Mouse (Mus musculus) adrenal gland (tissue): ENCODE results near the gene Tns2.

ENCODE experiments used
- intact Hi-C: fragments of 180-260 bp; cut with DNase I; formaldehyde crosslinking; loops from one replicate; pipeline ENCODE4 v1.15.1; 2025

Gene Tns2

DNA sequence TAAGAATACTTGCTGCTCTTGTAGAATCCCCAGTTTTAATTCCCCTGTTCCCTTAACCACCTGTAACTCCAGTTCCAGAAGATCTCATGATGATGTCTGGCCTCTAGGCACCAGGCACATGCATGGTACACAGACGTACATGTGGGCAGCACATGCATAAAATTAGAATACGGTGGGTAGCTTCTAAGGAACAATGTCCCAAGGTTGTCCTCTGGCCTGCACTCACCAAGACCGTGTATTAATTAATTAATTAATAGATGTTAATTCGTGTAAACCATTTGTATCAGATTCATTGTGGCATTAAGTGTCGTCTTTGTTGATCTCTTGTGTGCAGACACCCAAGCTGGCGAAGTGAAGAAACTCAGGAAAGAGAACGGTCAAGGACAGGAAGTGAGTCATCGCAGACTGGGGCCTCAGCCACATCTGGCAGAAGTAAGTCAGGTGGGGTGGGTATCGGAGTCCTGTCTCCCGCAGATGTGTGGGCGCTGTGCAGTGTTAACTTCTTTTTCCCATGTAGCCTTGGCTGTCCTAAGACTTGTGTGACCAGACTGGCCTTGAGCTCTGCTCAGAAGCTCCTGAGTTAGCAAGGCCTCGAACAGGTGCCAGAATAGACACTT, 9.0 kb upstream of the Tns2 start:
- intact Hi-C loops = no loop called here

DNA sequence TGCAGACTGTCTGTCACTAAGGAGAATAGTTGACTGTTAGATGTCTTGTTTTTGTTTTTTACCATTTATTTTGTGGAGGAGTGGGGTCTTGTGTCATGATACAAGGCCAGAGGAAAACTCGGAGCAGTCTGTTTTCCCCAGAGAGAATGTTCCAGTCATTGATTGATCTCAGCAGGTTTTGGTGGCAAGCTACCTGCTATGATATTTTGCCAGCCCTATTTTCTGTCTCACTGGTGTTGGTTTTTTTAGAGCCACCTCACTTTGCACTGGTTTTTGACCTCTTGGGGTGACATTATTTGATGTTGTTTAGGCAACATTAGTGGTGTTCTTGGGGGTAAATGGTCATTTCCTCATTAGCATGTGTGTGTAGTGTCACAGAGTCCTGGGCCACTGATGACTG, 8.5 kb upstream of the Tns2 start:
- intact Hi-C loops = no loop called here

- intact Hi-C loops = no loop called here
Observed at GRCm38 (mm10) chr15:102092222-102092621, 8.0 kb upstream of the Tns2 start.

DNA sequence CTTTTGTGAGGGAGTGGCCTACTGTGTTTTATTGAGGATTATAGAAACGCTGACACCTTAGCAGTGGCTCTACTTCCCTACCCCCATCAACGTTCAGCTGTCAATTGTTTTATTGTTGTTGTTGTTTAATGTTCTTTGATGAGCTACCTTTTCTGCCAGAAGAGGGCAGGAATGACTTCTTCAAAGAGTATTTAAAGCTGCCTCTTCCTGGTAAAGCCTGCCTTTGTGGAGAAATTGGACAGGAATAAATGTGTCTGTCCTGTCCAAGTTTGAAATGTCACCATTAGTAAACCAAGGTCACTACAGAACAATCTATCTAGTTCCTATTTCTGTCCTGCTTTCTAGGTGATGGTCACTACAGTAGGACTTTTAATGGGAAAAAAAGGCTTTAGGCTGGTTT, 6.1 kb upstream of the Tns2 start:
- intact Hi-C loops = no loop called here

DNA sequence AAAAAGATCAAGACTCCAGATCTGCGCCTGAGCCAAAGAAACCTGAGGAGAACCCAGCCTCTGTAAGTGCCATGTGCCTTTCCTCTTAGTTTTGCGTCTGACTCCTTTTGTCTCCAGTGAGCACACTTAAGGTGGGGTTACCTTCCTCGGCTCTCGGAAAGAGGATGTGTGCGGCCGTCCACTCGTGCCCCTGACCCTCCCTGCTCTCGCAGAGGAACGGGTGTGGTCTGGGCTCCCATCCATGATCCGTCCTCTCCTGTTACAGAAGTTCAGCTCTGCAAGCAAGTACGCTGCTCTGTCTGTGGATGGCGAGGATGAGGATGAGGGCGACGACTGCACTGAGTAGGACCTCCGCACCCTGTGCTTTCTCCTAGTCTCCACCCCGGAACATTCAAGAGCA, 5.2 kb upstream of the Tns2 start:
- intact Hi-C loops = no loop called here

GRCm38 (mm10) chr15:102097147-102097915, 2.9 kb upstream of the Tns2 start:
- intact Hi-C loops = no loop called here

DNA sequence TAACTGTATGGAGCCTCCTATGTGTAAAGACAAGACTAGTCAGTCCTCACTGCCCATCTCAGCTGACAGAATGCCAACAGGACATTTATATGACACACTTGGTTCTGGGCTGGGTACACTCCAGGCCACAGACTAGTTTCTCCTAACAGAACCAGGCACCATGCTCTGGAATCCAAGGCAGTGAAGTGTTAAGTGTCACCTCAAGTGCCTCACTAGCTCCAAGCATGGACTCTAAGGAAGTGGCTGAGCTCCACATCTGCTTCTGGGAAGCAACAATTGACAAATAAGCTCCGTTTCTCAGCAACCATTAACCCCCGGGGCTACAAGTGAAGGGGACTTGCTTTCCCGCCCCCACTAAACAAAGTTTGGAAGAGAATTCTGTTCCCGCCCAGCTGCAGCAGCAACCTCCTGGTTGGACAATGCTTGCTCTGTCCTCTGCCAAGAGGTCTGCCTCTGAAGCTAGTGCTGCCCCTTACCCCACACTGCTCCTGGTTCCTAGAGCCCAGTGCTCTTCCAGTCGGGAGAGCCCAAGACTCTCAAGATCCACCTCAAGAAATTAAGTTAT, 2.1 kb upstream of the Tns2 start:
- intact Hi-C loops = no loop called here

- intact Hi-C loops = no loop called here
Observed at GRCm38 (mm10) chr15:102099260-102099659, 953 bp upstream of the Tns2 start.

GRCm38 (mm10) chr15:102099771-102100160, 447 bp upstream of the Tns2 start:
- intact Hi-C loops = no loop called here

GRCm38 (mm10) chr15:102100996-102101671, 921 bp downstream of the Tns2 start:
- intact Hi-C loops = no loop called here

DNA sequence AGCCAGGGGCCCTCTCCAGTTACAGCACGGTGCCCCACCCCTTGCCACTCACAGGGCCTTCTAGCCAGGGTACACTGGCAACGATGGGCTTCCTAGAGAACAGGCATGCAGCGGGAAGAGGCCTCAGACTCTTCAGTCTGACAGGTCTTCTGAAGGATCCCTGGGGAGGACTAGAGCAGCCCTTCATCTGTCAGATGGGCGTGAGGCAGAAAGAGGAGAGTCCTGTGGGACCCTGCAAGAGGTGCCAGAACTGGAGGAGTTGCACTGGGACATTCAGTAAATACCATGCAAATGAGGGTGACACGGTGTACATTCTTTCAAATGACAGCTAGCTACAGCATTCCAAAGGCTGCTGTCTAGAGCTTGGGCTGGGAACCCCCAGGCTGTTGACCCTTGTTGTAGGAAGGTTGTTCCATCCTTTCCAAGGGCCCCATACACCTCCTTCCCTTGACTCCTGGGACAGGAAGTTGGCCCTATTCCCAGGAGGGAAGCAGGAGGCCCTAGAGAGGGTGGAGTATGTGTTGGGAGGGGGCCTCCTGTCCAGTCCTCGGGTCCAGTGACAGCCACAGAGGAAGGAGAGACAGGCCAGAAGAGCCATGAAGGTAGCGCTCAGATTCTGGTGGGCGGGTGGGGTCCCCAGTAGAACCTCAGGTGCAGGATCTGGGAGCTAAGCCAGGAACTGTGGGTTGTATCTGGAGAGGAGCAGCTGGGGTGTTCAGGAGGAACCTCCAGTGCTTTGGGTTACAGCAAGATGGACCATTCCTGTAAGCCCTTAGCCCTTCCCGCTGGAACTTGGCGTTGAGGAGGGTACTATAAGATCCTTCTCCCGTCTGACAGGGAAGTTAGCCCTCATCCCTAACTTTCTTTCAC, 1.7 kb downstream of the Tns2 start:
- intact Hi-C loops = no loop called here

DNA sequence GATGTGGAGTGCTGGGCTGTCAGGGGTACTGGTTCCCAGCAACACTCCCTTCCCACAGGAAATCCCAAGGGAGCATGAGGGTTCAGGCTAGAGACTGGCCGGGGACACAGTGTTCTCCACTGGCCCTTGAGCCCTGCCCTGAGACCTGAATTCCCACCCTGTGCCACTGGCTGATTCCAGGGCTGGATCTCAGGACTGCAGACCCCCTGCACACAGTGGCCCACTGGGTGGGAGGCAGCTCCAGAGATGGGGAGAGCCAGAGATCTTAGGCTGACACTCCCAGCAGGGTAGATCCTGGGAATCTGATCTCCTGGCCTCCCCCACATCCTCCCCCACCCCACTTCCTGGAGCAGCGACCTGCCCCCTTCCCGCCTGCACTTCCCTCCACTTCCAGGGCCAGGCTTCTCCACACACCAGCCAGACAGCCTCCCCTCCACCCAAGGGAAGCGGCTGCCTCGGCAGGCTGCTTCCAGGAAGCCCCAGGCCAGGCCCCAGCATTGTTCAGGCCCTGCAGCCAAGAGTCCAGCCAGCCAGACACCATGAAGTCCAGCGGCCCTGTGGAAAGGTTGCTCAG, 2.4 kb downstream of the Tns2 start:
- intact Hi-C loops = no loop called here

- intact Hi-C loops = no loop called here
Observed at GRCm38 (mm10) chr15:102103371-102103946, 3.2 kb downstream of the Tns2 start.

DNA sequence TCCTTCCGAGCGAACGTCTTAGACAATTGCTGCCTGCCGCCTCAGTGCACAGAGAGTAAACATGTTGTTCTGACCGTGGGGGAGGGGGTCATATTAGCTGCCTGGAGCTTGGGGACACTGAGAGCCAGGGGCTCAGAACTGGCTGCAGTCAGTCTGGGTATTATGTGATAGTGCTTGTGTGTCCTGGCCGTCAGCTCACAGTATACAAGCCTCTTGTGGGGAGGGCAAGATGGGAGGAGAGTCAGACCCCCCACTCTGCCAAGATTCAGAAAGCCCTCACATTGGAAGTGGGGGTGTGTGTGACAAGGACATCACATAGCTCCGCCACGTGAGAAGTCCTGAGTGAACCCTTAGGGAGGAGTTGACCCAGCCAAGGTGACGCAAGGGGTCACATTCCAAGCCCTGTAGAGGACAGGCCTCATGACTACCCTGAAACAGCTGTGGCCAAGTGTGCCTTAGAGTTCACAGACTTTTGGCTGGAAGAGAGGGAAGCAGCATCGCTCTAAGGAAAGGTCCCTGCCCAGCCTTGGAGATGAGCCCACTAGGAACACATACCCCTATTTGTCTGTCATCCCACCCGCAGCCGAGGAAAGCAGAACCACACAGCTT, 3.8 kb downstream of the Tns2 start:
- intact Hi-C loops = no loop called here

DNA sequence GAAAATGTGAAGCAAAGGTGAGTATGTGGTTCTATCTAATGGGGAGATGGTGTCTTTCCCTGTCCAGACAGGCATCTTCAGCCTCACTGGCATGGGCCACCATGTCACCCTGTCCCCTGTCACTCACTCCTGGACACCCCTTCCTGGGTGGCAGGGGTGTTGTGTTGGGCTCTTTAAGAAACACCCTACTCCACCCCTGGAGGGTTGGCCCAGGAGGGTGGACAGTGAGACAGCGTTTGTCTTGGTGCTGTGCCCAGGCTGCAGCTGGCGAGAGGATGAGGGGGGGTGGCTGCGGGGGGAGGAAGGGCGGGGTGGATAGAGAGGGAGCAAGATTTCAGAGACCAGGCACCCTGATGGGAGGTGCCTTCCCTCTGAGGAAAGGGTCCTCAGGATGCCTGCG, 5.1 kb downstream of the Tns2 start:
- intact Hi-C loops = loop anchor here (5.0 kb wide), 2 partner anchors 42 to 117 kb away; no protein-coding TSS in a partner anchor

DNA sequence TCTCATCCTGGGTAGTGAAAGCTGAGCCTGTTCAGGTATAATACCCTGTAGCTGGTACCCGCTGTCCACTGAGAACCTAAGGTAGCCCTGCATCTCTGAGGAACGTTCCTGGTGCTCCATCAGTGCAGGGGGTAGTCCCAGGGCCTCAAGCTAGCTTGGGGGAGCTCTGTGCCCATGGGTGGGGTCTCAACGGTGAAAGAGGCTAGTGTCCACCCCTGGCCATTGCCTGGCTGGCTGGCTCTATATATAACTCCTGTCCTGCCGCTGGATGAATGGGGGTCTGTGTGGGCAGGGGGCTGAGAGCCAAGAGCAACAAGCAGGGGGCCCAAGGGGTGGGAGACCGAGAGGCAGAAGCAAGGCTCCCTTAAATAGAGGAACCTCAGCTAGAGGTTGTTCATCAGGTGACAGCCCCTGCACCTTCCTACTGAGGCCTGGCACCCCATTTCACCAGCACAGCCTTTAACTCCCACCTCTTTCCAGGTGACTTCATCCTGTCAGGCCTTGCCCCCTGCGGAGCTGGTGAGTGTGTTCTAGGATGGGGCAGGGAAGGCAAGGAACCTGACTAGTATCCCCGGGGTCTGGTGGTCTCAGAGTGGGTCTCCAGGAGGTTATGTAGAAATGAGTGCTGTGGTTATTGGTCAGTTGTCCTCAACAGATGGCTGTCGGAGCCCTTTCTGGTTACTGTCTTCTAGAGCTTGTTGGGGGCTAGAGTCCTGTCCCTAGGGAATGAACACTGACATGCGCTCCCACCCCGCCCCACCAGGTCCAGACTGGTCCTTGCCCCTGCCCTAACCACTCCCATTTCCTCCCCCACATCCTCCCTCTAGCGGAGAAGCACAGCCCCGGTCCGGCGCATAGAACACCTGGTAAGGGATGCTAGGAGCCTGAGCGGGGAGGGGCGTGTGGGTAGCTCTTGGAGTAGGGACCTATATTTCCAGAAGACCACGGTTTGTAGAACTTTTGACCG, 5.8 kb downstream of the Tns2 start:
- intact Hi-C loops = loop anchor here (5.0 kb wide), 2 partner anchors 41 to 116 kb away; no protein-coding TSS in a partner anchor

- intact Hi-C loops = loop anchor here (5.0 kb wide), 2 partner anchors 40 to 115 kb away; no protein-coding TSS in a partner anchor
Observed at GRCm38 (mm10) chr15:102106754-102107456, 6.7 kb downstream of the Tns2 start.
